Mouse (Mus musculus) testis, adult 2 months (tissue): ENCODE results near the gene Spen. TPM values are rescaled to one million over a fixed set of nuclear protein-coding genes. Genes with fewer than 3 reads are reported as not detected.

ENCODE experiments used
- H3K27ac ChIP-seq: fragments of 200-500 bp; 2 replicates; pipeline ENCODE4 v1.5.1; 2012; ENCODE audit warnings: low read depth, low read length; ENCODE audit not compliant: control insufficient read depth, insufficient read depth
- H3K27me3 ChIP-seq: fragments of 200-500 bp; 2 replicates; pipeline ENCODE4 v1.6.1; 2012; ENCODE audit warnings: mild to moderate bottlenecking, low read length, moderate library complexity; ENCODE audit not compliant: control insufficient read depth, insufficient read depth
- H3K36me3 ChIP-seq: fragments of 200-500 bp; 2 replicates; pipeline ENCODE4 v1.6.1; 2012; ENCODE audit warnings: mild to moderate bottlenecking, low read length; ENCODE audit not compliant: control insufficient read depth, insufficient read depth
- H3K4me1 ChIP-seq: fragments of 200-500 bp; 2 replicates; pipeline ENCODE4 v1.6.1; 2012; ENCODE audit warnings: low read length; ENCODE audit not compliant: control insufficient read depth, insufficient read depth
- H3K4me3 ChIP-seq: fragments of 200-500 bp; 2 replicates; pipeline ENCODE4 v1.5.1; 2012; ENCODE audit warnings: low read depth, mild to moderate bottlenecking, low read length, moderate library complexity, mixed read lengths; ENCODE audit not compliant: control insufficient read depth
- CTCF ChIP-seq: fragments of 200-500 bp; IDR thresholded peaks from 2 replicates; pipeline ENCODE4 v1.5.1; 2012; ENCODE audit warnings: low read depth, mild to moderate bottlenecking, inconsistent platforms, low read length, moderate library complexity; ENCODE audit not compliant: control insufficient read depth, insufficient read depth, insufficient replicate concordance
- POLR2A ChIP-seq: fragments of 200-500 bp; IDR thresholded peaks from 2 replicates; pipeline ENCODE4 v1.6.1; 2012; ENCODE audit warnings: low read depth, mild to moderate bottlenecking, inconsistent platforms, low read length, moderate library complexity; ENCODE audit not compliant: control insufficient read depth
- polyA plus RNA-seq: library from polyadenylated mRNA; depleted of rRNA; stranded (reverse); fragments of >200 nt; gene quantifications from 2 replicates; pipeline ENCODE4 v1.2.3, GENCODE M21; 2012

Spen gene
- polyA plus RNA-seq, 1 experiment = 16.9 TPM

- Histone ChIP-seq H3K27me3 (no peaks in the 10 kb centered on the region), H3K36me3 (no peaks in the 10 kb centered on the region; the same call in none of the 2 replicates), H3K27ac (no peak overlapping the region), H3K4me3 (no peak overlapping the region), H3K4me1 (no peaks in the 10 kb centered on the region)
- no peak for TF ChIP-seq CTCF
- no peak for TF ChIP-seq POLR2A
These were observed 66.9 kb downstream of the Spen start for GRCm38 (mm10) chr4:141471491-141471890.

GRCm38 (mm10) chr4:141469343-141469742 is 69.1 kb downstream of the Spen start:
- Histone ChIP-seq H3K4me3 (no peak overlapping the region), H3K27ac (no peak overlapping the region), H3K27me3 (no peaks in the 10 kb centered on the region), H3K36me3 (peaks cover 2% of the 10 kb centered on the region), H3K4me1 (no peaks in the 10 kb centered on the region)
- TF ChIP-seq CTCF = no peak
- TF ChIP-seq POLR2A = no peak

- no peak for TF ChIP-seq CTCF
- peaks cover 2% of the 10 kb centered on the region for H3K36me3 ChIP-seq
These were observed 69.8 kb downstream of the Spen start for GRCm38 (mm10) chr4:141468576-141468975.

GRCm38 (mm10) chr4:141467581-141467927 is 70.8 kb downstream of the Spen start:
- Histone ChIP-seq H3K27ac (no peak overlapping the region), H3K4me1 (no peaks in the 10 kb centered on the region), H3K36me3 (peaks cover 2% of the 10 kb centered on the region), H3K4me3 (no peak overlapping the region), H3K27me3 (no peaks in the 10 kb centered on the region)
- TF ChIP-seq POLR2A = no peak
- TF ChIP-seq CTCF = no peak

More at GRCm38 (mm10) chr4:141468576-141468975, 69.8 kb downstream of the Spen start:
- no peak overlapping the region for H3K27ac ChIP-seq
- no peak overlapping the region for H3K4me3 ChIP-seq
- H3K4me1 ChIP-seq = no peaks in the 10 kb centered on the region
- H3K27me3 ChIP-seq = no peaks in the 10 kb centered on the region

GRCm38 (mm10) chr4:141466844-141467580 is 71.4 kb downstream of the Spen start:
- Histone ChIP-seq H3K27ac (no peak overlapping the region), H3K36me3 (peaks cover 2% of the 10 kb centered on the region), H3K4me3 (no peak overlapping the region), H3K27me3 (no peaks in the 10 kb centered on the region), H3K4me1 (no peaks in the 10 kb centered on the region)
- TF ChIP-seq POLR2A (no peak), CTCF (no peak)

- no peaks in the 10 kb centered on the region for H3K4me1 ChIP-seq
- no peak overlapping the region for H3K27ac ChIP-seq
- H3K4me3 ChIP-seq = no peak overlapping the region
- no peaks in the 10 kb centered on the region for H3K27me3 ChIP-seq
- H3K36me3 ChIP-seq = peaks cover 2% of the 10 kb centered on the region
- no peak for TF ChIP-seq CTCF
- TF ChIP-seq POLR2A = no peak
These were observed 72.1 kb downstream of the Spen start for GRCm38 (mm10) chr4:141466289-141466795.

GRCm38 (mm10) chr4:141465512-141466288 is 72.7 kb downstream of the Spen start:
- no peaks in the 10 kb centered on the region for H3K27me3 ChIP-seq
- H3K4me3 ChIP-seq = no peak overlapping the region
- H3K27ac ChIP-seq = no peak overlapping the region
- H3K36me3 ChIP-seq = peaks cover 2% of the 10 kb centered on the region
- no peak for TF ChIP-seq CTCF
- TF ChIP-seq POLR2A = no peak
- H3K4me1 ChIP-seq = no peaks in the 10 kb centered on the region

GRCm38 (mm10) chr4:141464722-141465121 is 73.7 kb downstream of the Spen start:
- Histone ChIP-seq H3K4me3 (no peak overlapping the region), H3K4me1 (no peaks in the 10 kb centered on the region), H3K27me3 (no peaks in the 10 kb centered on the region), H3K27ac (no peak overlapping the region), H3K36me3 (peaks cover 2% of the 10 kb centered on the region)
- no peak for TF ChIP-seq POLR2A
- no peak for TF ChIP-seq CTCF
